Mouse (Mus musculus) embryonic facial prominence, embryonic 11.5 days (tissue): ENCODE data around the gene Schip1. TPM values are rescaled to one million over a fixed set of nuclear protein-coding genes. Genes with fewer than 3 reads are reported as not detected.

Source experiments
- ATAC-seq: fragments of 200-750 bp; cut with Nextera tagmentation; replicated peaks from 2 replicates; pipeline ENCODE4 v1.8.0; 2017; ENCODE audit warnings: low read depth; ENCODE audit not compliant: insufficient number of reproducible peaks, low FRiP score, low TSS enrichment
- DNase-seq: peaks from one replicate; pipeline ENCODE4 v3.0.0-alpha.2; 2015; ENCODE audit warnings: low spot score
- H3K27ac ChIP-seq: fragments of 300-500 bp; sonication (generic); replicated peaks from 2 replicates; pipeline ENCODE4 v1.5.1; 2014; ENCODE audit warnings: mild to moderate bottlenecking, low read depth, low read length, control low read depth
- H3K27me3 ChIP-seq: fragments of 300-500 bp; sonication (generic); 2 replicates; pipeline ENCODE4 v1.6.1; 2014; ENCODE audit warnings: mild to moderate bottlenecking, low read length, moderate library complexity, mixed read lengths; ENCODE audit not compliant: control insufficient read depth, insufficient read depth
- H3K36me3 ChIP-seq: fragments of 300-500 bp; sonication (generic); replicated peaks from 2 replicates; pipeline ENCODE4 v1.6.1; 2014; ENCODE audit warnings: low read depth, mild to moderate bottlenecking, low read length, moderate library complexity, mixed read lengths; ENCODE audit not compliant: control insufficient read depth, insufficient read depth
- H3K4me1 ChIP-seq: fragments of 300-500 bp; sonication (generic); 2 replicates; pipeline ENCODE4 v1.6.1; 2014; ENCODE audit warnings: low read length, mixed read lengths; ENCODE audit not compliant: control insufficient read depth, insufficient read depth
- H3K4me2 ChIP-seq: fragments of 300-500 bp; sonication (generic); 2 replicates; pipeline ENCODE4 v1.6.1; 2014; ENCODE audit warnings: low read depth, mild to moderate bottlenecking, control low read depth, low read length, moderate library complexity
- H3K4me3 ChIP-seq: fragments of 300-500 bp; sonication (generic); 2 replicates; pipeline ENCODE4 v1.5.1; 2014; ENCODE audit warnings: low read depth, low read length, control low read depth
- H3K9ac ChIP-seq: fragments of 300-500 bp; sonication (generic); replicated peaks from 2 replicates; pipeline ENCODE4 v1.6.1; 2014; ENCODE audit warnings: mild to moderate bottlenecking, control low read depth, low read length
- H3K9me3 ChIP-seq: fragments of 300-500 bp; sonication (generic); replicated peaks from 2 replicates; pipeline ENCODE4 v1.6.1; 2016; ENCODE audit warnings: mild to moderate bottlenecking, low read length, inconsistent platforms, mixed read lengths; ENCODE audit not compliant: control insufficient read depth
- WGBS: fragments of 180-500 bp; shearing (Covaris S2); extraction: QIAGEN DNeasy Blood & Tissue Kit; methylation state at CpG from one replicate; pipeline ENCODE4 v1.1.7; 2014; 5-methylcytosine and 5-hydroxymethylcytosine counted together
- polyA plus RNA-seq: library from polyadenylated mRNA; unstranded; fragments of >200 nt; fragmentation: Nextera tagmentation; extraction: Ambion mirVana; gene quantifications from 2 replicates; pipeline ENCODE4 v1.2.1, GENCODE M21; 2014

Schip1 gene
- polyA plus RNA-seq, 1 experiment from 2014 or later: 41.7 TPM

- Histone ChIP-seq H3K27ac (no peak overlapping the region), H3K4me1 (no peaks in the 10 kb centered on the region), H3K36me3 (no peaks in the 10 kb centered on the region; the same call in 1 of the 2 replicates), H3K9ac (no peak overlapping the region), H3K4me3 (no peak overlapping the region), H3K4me2 (no peak overlapping the region), H3K9me3 (no peaks in the 10 kb centered on the region), H3K27me3 (no peaks in the 10 kb centered on the region)
- ATAC-seq (no peak), DNase-seq (no peak)
- WGBS: 79% methylated on average over 6 of the region's 6 CpGs
Measured at GRCm38 (mm10) chr3:68558744-68559143, 494.1 kb downstream of the Schip1 start.

- DNase-seq (no peak), ATAC-seq (no peak)
- Histone ChIP-seq H3K27me3 (no peaks in the 10 kb centered on the region), H3K9me3 (no peaks in the 10 kb centered on the region), H3K4me2 (no peak overlapping the region), H3K36me3 (no peaks in the 10 kb centered on the region), H3K4me1 (no peaks in the 10 kb centered on the region), H3K27ac (no peak overlapping the region), H3K4me3 (no peak overlapping the region), H3K9ac (no peak overlapping the region)
- 88% methylated on average over 5 of the region's 5 CpGs for WGBS
Measured at GRCm38 (mm10) chr3:68560057-68560456, 495.5 kb downstream of the Schip1 start.

- H3K27me3 ChIP-seq: no peaks in the 10 kb centered on the region
- DNase-seq (no peak), ATAC-seq (no peak)
- H3K9me3 ChIP-seq: no peaks in the 10 kb centered on the region
- no peak overlapping the region for H3K9ac ChIP-seq
- H3K36me3 ChIP-seq: no peaks in the 10 kb centered on the region
- H3K4me3 ChIP-seq: no peak overlapping the region
- H3K4me1 ChIP-seq: no peaks in the 10 kb centered on the region
- 67% methylated on average over 2 of the region's 2 CpGs for WGBS
- no peak overlapping the region for H3K27ac ChIP-seq
- H3K4me2 ChIP-seq: no peak overlapping the region
Measured at GRCm38 (mm10) chr3:68562838-68563237, 498.2 kb downstream of the Schip1 start.

- no peak overlapping the region for H3K9ac ChIP-seq
- DNase-seq (no peak), ATAC-seq (no peak)
- H3K27ac ChIP-seq: no peak overlapping the region
- no peak overlapping the region for H3K4me2 ChIP-seq
- no peaks in the 10 kb centered on the region for H3K27me3 ChIP-seq
- 82% methylated on average over 8 of the region's 8 CpGs for WGBS
- H3K9me3 ChIP-seq: no peaks in the 10 kb centered on the region
- H3K4me3 ChIP-seq: no peak overlapping the region
- no peaks in the 10 kb centered on the region for H3K36me3 ChIP-seq
- H3K4me1 ChIP-seq: no peaks in the 10 kb centered on the region
Measured at GRCm38 (mm10) chr3:68563922-68564321, 499.3 kb downstream of the Schip1 start.

- H3K4me2 ChIP-seq: no peak overlapping the region
- no peaks in the 10 kb centered on the region for H3K27me3 ChIP-seq
- H3K9me3 ChIP-seq: no peaks in the 10 kb centered on the region
- H3K27ac ChIP-seq: no peak overlapping the region
- no peaks in the 10 kb centered on the region for H3K36me3 ChIP-seq
- H3K4me3 ChIP-seq: no peak overlapping the region
- ATAC-seq: no peak
- no peak overlapping the region for H3K9ac ChIP-seq
- no peak for DNase-seq
- no peaks in the 10 kb centered on the region for H3K4me1 ChIP-seq
- 72% methylated on average over 10 of the region's 10 CpGs for WGBS
Measured at GRCm38 (mm10) chr3:68564978-68565674, 500.5 kb downstream of the Schip1 start.

GRCm38 (mm10) chr3:68565675-68566055 is 501.1 kb downstream of the Schip1 start:
- H3K36me3 ChIP-seq: no peaks in the 10 kb centered on the region
- no peaks in the 10 kb centered on the region for H3K27me3 ChIP-seq
- H3K9me3 ChIP-seq: no peaks in the 10 kb centered on the region
- no peak overlapping the region for H3K4me3 ChIP-seq
- ATAC-seq (no peak), DNase-seq (no peak)
- no peak overlapping the region for H3K4me2 ChIP-seq
- no peaks in the 10 kb centered on the region for H3K4me1 ChIP-seq
- no peak overlapping the region for H3K27ac ChIP-seq
- 50% methylated on average over 4 of the region's 4 CpGs for WGBS
- no peak overlapping the region for H3K9ac ChIP-seq

- 80% methylated on average over 7 of the region's 7 CpGs for WGBS
- Histone ChIP-seq H3K4me3 (no peak overlapping the region), H3K9ac (no peak overlapping the region), H3K4me1 (no peaks in the 10 kb centered on the region), H3K27me3 (no peaks in the 10 kb centered on the region), H3K4me2 (no peak overlapping the region), H3K27ac (no peak overlapping the region), H3K36me3 (no peaks in the 10 kb centered on the region), H3K9me3 (no peaks in the 10 kb centered on the region)
- DNase-seq (no peak), ATAC-seq (no peak)
Measured at GRCm38 (mm10) chr3:68567581-68567980, 503.0 kb downstream of the Schip1 start.

GRCm38 (mm10) chr3:68568149-68568548 is 503.5 kb downstream of the Schip1 start:
- Histone ChIP-seq H3K4me3 (no peak overlapping the region), H3K27me3 (no peaks in the 10 kb centered on the region), H3K27ac (no peak overlapping the region), H3K4me1 (no peaks in the 10 kb centered on the region), H3K9ac (no peak overlapping the region), H3K36me3 (no peaks in the 10 kb centered on the region), H3K9me3 (no peaks in the 10 kb centered on the region), H3K4me2 (no peak overlapping the region)
- peak; percentile 61 for DNase-seq
- ATAC-seq: no peak
- 54% methylated on average over 3 of the region's 3 CpGs for WGBS
